Mouse (Mus musculus): ENCODE measurements around the gene Siglecg.

Siglecg gene

GRCm38 (mm10) chr7:43441071-43441470 lies 33.1 kb downstream of the Siglecg start:
- DNase-seq (ENCODE audit: low read depth in 2 of 2, low spot score in 2 of 2) = no peak

GRCm38 (mm10) chr7:43442684-43443083 lies 34.7 kb downstream of the Siglecg start:
- DNase-seq (ENCODE audit: low read depth in 2 of 2, low spot score in 2 of 2) = no peak

- peak; percentile 45 to 65 for DNase-seq (ENCODE audit: low read depth in 2 of 2, low spot score in 2 of 2)
Measured at GRCm38 (mm10) chr7:43443126-43443916, 35.3 kb downstream of the Siglecg start.

GRCm38 (mm10) chr7:43443917-43444293 lies 35.9 kb downstream of the Siglecg start, which contains the start of the genes Etfb and Gm45233:
Gene Etfb, plus strand, starts transcription at chr7:43444083.
Gene Gm45233, plus strand, starts transcription at chr7:43444128.
- DNase-seq (ENCODE audit: low read depth in 2 of 2, low spot score in 2 of 2) = peak; percentile 73 to 74

- DNase-seq (ENCODE audit: low read depth in 2 of 2, low spot score in 2 of 2) = no peak
Measured at GRCm38 (mm10) chr7:43447801-43448200, 39.8 kb downstream of the Siglecg start.

- no peak for DNase-seq (ENCODE audit: low read depth in 2 of 2, low spot score in 2 of 2)
Measured at GRCm38 (mm10) chr7:43448246-43448645, 40.2 kb downstream of the Siglecg start.

GRCm38 (mm10) chr7:43449811-43450210 lies 41.8 kb downstream of the Siglecg start:
- DNase-seq (ENCODE audit: low read depth in 2 of 2, low spot score in 2 of 2) = no peak

GRCm38 (mm10) chr7:43451726-43452125 lies 43.7 kb downstream of the Siglecg start:
- no peak for DNase-seq (ENCODE audit: low read depth in 2 of 2, low spot score in 2 of 2)

GRCm38 (mm10) chr7:43452609-43453008 lies 44.6 kb downstream of the Siglecg start:
- peak; percentile 46 to 59 for DNase-seq (ENCODE audit: low read depth in 2 of 2, low spot score in 2 of 2)

- no peak for DNase-seq (ENCODE audit: low read depth in 2 of 2, low spot score in 2 of 2)
Measured at GRCm38 (mm10) chr7:43453599-43454355, 45.8 kb downstream of the Siglecg start.

GRCm38 (mm10) chr7:43454371-43454770 lies 46.4 kb downstream of the Siglecg start:
- DNase-seq (ENCODE audit: low read depth in 2 of 2, low spot score in 2 of 2) = no peak

- no peak for DNase-seq (ENCODE audit: low read depth in 2 of 2, low spot score in 2 of 2)
Measured at GRCm38 (mm10) chr7:43462851-43463250, 54.8 kb downstream of the Siglecg start, which contains the start of gene Vsig10l. Gene Vsig10l, plus strand, starts transcription at chr7:43463151.

- DNase-seq (ENCODE audit: low read depth in 2 of 2, low spot score in 2 of 2) = no peak
Measured at GRCm38 (mm10) chr7:43463976-43464375, 56.0 kb downstream of the Siglecg start.

GRCm38 (mm10) chr7:43464864-43465343 lies 56.9 kb downstream of the Siglecg start:
- peak in 1 of 2 experiments; percentile 7 for DNase-seq (ENCODE audit: low read depth in 2 of 2, low spot score in 2 of 2)

GRCm38 (mm10) chr7:43465344-43466098 lies 57.5 kb downstream of the Siglecg start:
- DNase-seq (ENCODE audit: low read depth in 2 of 2, low spot score in 2 of 2) = peak; percentile 78 to 87

- peak; percentile 79 to 82 for DNase-seq (ENCODE audit: low read depth in 2 of 2, low spot score in 2 of 2)
Measured at GRCm38 (mm10) chr7:43466099-43466694, 58.2 kb downstream of the Siglecg start.
